Mouse (Mus musculus) liver, adult 2 months (tissue): ENCODE measurements at regions not wholly inside any gene's neighbourhood (a gene's known extent, or its start where the extent isn't known, plus 50 kb on each side); places are given as distances from the start of the nearest gene placed in this dataset.

Source experiments
- DNase-seq: peaks from one replicate; pipeline ENCODE4 v3.0.0-alpha.2; 2011; ENCODE audit warnings: low read depth, low spot score; ENCODE audit errors: extremely low read depth
- H3K27ac ChIP-seq: fragments of 200-500 bp; replicated peaks from 2 replicates; pipeline ENCODE4 v1.5.1; 2012; ENCODE audit warnings: low read depth, mild to moderate bottlenecking, control low read depth, inconsistent platforms, low read length; ENCODE audit not compliant: insufficient read depth
- H3K27me3 ChIP-seq: fragments of 200-500 bp; 2 replicates; pipeline ENCODE4 v1.6.1; 2012; ENCODE audit warnings: mild to moderate bottlenecking, moderate library complexity, low read length, inconsistent platforms; ENCODE audit not compliant: control insufficient read depth, insufficient read depth
- H3K36me3 ChIP-seq: fragments of 200-500 bp; 2 replicates; pipeline ENCODE4 v1.6.1; 2012; ENCODE audit warnings: low read length, inconsistent platforms; ENCODE audit not compliant: control insufficient read depth, insufficient read depth
- H3K4me1 ChIP-seq: fragments of 200-500 bp; 2 replicates; pipeline ENCODE4 v1.6.1; 2011; ENCODE audit warnings: low read length; ENCODE audit not compliant: control insufficient read depth, insufficient read depth
- H3K4me3 ChIP-seq: fragments of 200-500 bp; 2 replicates; pipeline ENCODE4 v1.5.1; 2011; ENCODE audit warnings: low read depth, mild to moderate bottlenecking, control low read depth, low read length, moderate library complexity; ENCODE audit not compliant: insufficient read depth
- H3K79me2 ChIP-seq: fragments of 200-500 bp; 2 replicates; pipeline ENCODE4 v1.6.1; 2012; ENCODE audit warnings: inconsistent platforms, mild to moderate bottlenecking, low read length, moderate library complexity; ENCODE audit not compliant: control insufficient read depth, insufficient read depth
- H3K9ac ChIP-seq: fragments of 200-500 bp; 2 replicates; pipeline ENCODE4 v1.6.1; 2012; ENCODE audit warnings: low read depth, mild to moderate bottlenecking, control low read depth, inconsistent platforms, low read length
- CTCF ChIP-seq: fragments of 200-500 bp; IDR thresholded peaks from 2 replicates; pipeline ENCODE4 v1.5.1; 2011; ENCODE audit warnings: low read depth, low read length, control low read depth
- POLR2A ChIP-seq: fragments of 200-500 bp; IDR thresholded peaks from 2 replicates; pipeline ENCODE4 v1.6.1; 2011; ENCODE audit warnings: low read length, control low read depth; ENCODE audit not compliant: insufficient read depth; ENCODE audit errors: extremely low read depth
- WGBS: fragments of 180-500 bp; shearing (Covaris S2); methylation state at CpG from one replicate; pipeline ENCODE4 v1.1.7; 2018; 5-methylcytosine and 5-hydroxymethylcytosine counted together

GRCm38 (mm10) chr4:53341181-53341580 is 99.0 kb upstream of the Slc44a1 start:
- Histone ChIP-seq H3K4me1 (peaks cover 11% of the 10 kb centered on the region), H3K27me3 (no peaks in the 10 kb centered on the region), H3K27ac (no peak overlapping the region), H3K36me3 (no peaks in the 10 kb centered on the region), H3K9ac (no peak overlapping the region), H3K79me2 (no peaks in the 10 kb centered on the region), H3K4me3 (no peak overlapping the region)
- 96% methylated on average over 4 of the region's 4 CpGs for WGBS
- no peak for DNase-seq
- TF ChIP-seq POLR2A (no peak), CTCF (no peak)

GRCm38 (mm10) chr4:53340021-53340667 is 100.1 kb upstream of the Slc44a1 start:
- Histone ChIP-seq H3K79me2 (no peaks in the 10 kb centered on the region), H3K9ac (no peak overlapping the region), H3K4me3 (no peak overlapping the region), H3K4me1 (peaks cover 11% of the 10 kb centered on the region), H3K27me3 (no peaks in the 10 kb centered on the region), H3K36me3 (no peaks in the 10 kb centered on the region), H3K27ac (no peak overlapping the region)
- DNase-seq, result no peak
- WGBS, result 92% methylated on average over 13 of the region's 14 CpGs
- no peak for TF ChIP-seq POLR2A

GRCm38 (mm10) chr4:53339125-53340020 is 100.8 kb upstream of the Slc44a1 start:
- Histone ChIP-seq H3K36me3 (no peaks in the 10 kb centered on the region), H3K27ac (peak overlapping the region; percentile 71), H3K9ac (no peak overlapping the region), H3K27me3 (no peaks in the 10 kb centered on the region), H3K4me3 (no peak overlapping the region), H3K79me2 (no peaks in the 10 kb centered on the region), H3K4me1 (peaks cover 11% of the 10 kb centered on the region)
- peak; percentile 91 for DNase-seq
- TF ChIP-seq CTCF (no peak), POLR2A (no peak)
- WGBS, result 40% methylated on average over 12 of the region's 12 CpGs

DNA sequence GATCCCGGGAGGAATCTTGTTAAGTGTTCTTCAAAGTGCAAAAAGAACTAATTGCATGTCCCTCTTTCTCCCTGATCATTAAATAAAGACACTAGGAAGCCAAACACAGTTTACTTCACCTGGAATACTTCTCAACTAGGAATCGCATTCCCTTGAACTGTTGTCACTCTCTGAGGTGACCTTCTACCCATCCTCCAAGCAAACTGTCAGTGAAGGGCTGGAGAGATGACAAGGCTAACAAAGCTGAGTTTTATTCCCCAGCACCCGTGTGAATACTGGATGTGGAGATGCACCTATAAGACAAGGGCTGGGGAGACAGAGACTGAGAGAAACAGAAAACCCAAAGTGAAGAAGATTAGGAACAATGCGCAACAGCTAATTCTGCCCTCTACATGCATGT is 101.7 kb upstream of the Slc44a1 start:
- H3K27me3 ChIP-seq, result no peaks in the 10 kb centered on the region
- H3K4me3 ChIP-seq, result no peak overlapping the region
- H3K4me1 ChIP-seq, result peaks cover 11% of the 10 kb centered on the region
- H3K36me3 ChIP-seq, result no peaks in the 10 kb centered on the region
- peak overlapping the region; percentile 71 for H3K27ac ChIP-seq
- H3K79me2 ChIP-seq, result no peaks in the 10 kb centered on the region
- TF ChIP-seq POLR2A (no peak), CTCF (no peak)
- no peak overlapping the region; the same call in 1 of the 2 replicates for H3K9ac ChIP-seq
- DNase-seq, result peak; percentile 68
- WGBS, result 56% methylated on average over 4 of the region's 4 CpGs

- no peak for TF ChIP-seq CTCF
- TF ChIP-seq POLR2A, result no peak
- no peaks in the 10 kb centered on the region for H3K79me2 ChIP-seq
- H3K27ac ChIP-seq, result peak overlapping the region; percentile 71
- no peak overlapping the region for H3K9ac ChIP-seq
- DNase-seq, result peak; percentile 91
- H3K27me3 ChIP-seq, result no peaks in the 10 kb centered on the region
- no peak overlapping the region for H3K4me3 ChIP-seq
- H3K4me1 ChIP-seq, result peaks cover 11% of the 10 kb centered on the region
- WGBS, result 22% methylated on average over 8 of the region's 8 CpGs
- H3K36me3 ChIP-seq, result no peaks in the 10 kb centered on the region
Measured at GRCm38 (mm10) chr4:53337784-53338183, 102.4 kb upstream of the Slc44a1 start.
